Mouse (Mus musculus) adipocyte (in vitro differentiated cells): ENCODE data around the gene Sox8.
A peak's percentile ranks its signal among the peaks of the same experiment; 100 is the strongest.

Source experiments
- DNase-seq: peaks from one replicate; pipeline ENCODE4 v3.0.0-alpha.2; 2016; ENCODE audit warnings: low spot score

Gene Sox8

DNA sequence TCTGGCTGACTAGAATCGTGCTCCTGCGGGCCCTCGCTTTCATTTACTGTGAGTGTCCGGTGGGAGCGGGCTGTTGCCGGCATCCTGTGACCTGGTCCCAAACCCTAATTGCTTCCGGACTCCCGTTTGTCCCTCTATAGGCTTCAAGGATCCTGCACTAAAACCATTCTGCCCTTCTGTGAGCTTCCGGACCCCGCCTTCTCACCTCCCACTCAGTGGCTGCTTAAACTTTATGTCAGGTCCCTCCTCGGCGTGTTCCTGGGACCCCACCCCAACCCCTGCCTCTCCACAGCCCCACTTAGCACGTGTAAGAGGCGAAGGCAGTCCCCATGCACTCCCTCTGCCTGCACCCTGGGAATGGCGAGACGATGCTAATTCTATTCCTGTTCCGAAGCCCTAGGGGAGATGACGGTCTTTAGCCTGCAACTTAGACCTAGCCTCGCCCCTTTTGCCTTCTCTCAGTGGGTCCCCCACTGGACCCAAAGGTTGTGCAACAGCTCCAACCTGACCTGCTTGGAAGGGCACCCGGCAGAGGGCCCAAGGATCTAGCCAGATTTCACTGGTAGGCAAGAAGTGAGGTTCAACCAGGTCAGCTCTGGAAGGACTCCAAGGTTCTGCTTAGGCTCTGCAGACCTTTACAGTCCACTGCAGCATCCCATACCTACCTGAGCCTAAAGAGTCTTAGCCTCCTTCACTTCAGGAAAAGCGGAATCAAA is 9.0 kb upstream of the Sox8 start:
- peak; percentile 30 for DNase-seq

DNA sequence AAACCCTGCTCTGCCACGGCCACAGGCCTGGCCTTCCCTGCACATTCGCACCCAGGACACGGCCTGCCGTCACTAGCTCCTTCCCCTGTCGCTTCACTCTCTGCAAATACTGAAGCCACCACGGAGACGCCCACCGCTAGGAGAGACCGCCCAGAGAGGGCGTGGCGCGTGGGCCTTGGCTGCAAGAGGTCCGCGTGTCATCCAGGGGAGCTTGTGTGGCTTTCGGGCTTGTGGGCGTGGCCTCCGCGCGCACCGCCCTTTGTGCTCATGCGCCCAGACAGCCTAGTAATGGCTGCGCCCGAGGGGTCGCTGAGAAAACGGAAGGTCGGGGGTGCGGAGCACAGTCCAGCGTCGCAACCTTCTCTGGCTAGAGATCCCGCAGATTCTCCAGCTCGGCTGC is 8.4 kb upstream of the Sox8 start, which contains the start of gene Lmf1:
TSS of gene Lmf1 (plus strand) at position 166 of the 400 bp plus-strand sequence.
- peak; percentile 96 for DNase-seq

GRCm38 (mm10) chr17:25577702-25578101 is 7.2 kb upstream of the Sox8 start:
- DNase-seq, result no peak

DNA sequence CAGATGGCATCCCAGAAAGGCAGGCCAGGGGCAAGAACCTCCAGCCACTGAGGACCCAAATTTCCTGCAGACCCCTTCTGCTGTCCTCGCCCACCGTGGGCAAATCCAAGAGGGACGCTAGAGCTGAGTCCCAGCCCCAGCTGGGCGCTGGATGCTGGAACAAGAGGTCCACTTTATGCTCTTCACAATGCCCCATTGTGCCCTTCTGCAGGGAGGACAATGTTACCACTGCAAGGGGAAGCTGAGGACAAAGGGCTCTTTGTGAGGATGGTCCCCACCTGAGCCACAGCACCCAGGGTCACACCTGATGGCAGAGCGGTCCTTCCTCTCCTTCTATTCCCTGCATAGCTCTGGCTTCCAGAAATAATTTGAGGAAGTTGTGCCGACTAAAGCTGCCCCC is 6.8 kb upstream of the Sox8 start:
- no peak for DNase-seq

DNA sequence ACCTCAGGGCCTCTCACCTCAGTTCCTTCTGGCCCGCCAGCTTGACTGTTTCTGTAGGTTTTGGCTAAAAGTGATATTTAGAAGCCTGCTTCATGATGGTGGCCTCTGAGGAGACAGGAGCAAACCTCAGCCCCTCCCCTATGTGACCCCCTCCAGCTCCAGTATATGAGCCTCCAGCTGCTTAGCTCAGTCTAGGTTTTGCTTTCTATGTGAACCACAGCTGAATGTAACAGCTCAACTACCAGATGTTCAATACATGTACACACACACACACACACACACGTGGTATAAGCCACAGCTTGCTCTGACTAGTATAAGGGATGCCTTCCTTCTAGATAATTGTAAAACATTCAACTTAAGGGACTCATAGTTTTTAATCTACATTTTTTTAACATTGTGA is 5.5 kb upstream of the Sox8 start:
- DNase-seq, result no peak

DNA sequence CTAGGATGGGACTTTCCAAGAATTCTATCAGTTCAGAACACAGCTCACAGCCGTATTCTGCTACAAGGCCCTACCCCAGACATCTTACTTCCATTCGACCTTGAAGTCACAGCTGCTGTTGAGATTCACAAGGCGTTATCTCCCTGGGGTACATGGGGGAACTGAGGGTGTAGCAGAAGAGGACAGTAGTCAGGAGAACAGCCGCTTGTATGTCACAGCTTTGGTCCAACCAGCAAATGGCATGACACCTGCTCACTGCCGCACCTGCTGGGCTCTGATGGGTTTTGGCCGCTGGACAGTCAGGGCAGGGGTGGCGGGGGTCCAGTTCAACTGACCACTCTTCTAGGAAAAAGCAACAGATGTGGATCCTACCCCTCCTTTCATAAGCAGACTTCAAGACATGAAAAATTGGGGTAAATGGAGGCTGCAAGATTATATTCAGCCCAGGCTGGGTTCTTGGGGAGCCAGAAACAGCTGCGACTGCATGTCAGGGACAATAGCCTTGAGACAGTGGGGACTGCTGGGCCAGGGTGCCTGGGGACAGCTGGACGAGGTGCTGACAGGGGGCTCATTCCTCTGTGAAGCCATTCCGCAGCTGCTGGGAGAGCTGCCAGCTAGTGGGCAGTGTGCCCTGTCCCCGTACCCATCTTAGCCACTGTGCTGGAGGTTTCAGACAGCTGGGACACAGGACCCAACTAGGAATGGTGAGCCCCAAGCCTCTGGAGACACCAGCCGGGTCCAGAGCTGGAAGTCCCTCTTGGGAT is 4.9 kb upstream of the Sox8 start:
- DNase-seq, result no peak

GRCm38 (mm10) chr17:25571453-25571820 is 951 bp upstream of the Sox8 start:
- no peak for DNase-seq

DNA sequence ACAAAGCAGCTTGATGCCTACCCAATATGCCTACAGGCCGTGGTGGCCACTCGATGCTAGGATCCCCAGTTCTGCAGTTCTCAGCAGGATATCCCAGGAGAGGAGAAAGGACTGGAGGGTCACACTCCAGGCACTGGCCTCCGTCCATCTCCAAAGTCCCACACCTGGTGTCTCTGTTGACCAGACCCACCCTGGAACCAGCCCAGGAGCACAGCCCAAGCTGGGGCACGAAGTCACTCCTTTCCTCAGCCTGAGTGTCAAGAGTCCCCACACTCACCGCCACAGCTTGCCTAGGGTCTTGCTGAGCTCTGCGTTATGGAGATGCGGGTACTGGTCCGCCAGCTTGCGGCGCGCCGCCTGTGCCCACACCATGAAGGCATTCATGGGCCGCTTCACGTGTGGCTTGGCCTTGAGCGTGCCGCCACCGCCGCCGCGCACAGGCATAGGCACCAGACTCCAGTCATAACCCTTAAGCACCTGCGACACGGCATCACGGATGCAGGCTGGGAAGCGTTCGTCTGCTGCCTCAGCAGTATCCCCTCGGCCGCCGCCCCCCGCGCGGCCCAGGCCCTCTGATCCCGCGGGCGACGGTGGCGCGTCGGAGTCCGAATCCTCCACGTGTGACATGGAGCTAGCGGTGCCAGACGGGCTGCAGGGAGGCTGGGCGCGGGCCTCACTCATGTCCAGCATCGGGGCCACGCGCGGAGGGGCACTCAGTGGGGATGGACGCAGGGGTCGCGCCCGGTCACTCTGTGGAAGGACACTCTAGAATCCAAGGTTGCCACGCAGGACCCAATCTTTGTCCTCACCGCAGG is 446 bp downstream of the Sox8 start:
- DNase-seq, result no peak

- DNase-seq, result no peak
Measured at GRCm38 (mm10) chr17:25568880-25569279, 1.6 kb downstream of the Sox8 start.

GRCm38 (mm10) chr17:25568206-25568605 is 2.3 kb downstream of the Sox8 start:
- no peak for DNase-seq

DNA sequence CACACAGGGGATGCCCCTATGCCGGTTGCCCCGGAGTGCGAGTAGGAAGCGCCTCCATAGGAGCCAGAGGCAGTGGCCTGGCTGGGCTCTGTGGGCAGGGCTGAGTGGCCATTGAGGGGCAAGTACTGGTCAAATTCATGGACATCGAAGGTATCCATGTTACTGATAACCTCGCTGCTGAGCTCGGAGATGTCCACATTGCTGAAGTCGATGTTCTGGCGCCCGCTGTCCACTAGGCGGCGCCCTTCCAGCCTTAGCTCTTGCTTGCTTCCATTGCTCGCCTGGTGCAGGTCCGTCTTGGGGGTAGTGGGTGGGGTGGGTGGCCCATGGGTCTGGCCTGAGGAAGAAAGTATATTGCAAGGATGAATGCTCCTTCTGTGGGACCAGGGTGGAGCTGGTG is 2.7 kb downstream of the Sox8 start:
- DNase-seq, result peak; percentile 37

GRCm38 (mm10) chr17:25567261-25567660 is 3.2 kb downstream of the Sox8 start:
- no peak for DNase-seq

DNA sequence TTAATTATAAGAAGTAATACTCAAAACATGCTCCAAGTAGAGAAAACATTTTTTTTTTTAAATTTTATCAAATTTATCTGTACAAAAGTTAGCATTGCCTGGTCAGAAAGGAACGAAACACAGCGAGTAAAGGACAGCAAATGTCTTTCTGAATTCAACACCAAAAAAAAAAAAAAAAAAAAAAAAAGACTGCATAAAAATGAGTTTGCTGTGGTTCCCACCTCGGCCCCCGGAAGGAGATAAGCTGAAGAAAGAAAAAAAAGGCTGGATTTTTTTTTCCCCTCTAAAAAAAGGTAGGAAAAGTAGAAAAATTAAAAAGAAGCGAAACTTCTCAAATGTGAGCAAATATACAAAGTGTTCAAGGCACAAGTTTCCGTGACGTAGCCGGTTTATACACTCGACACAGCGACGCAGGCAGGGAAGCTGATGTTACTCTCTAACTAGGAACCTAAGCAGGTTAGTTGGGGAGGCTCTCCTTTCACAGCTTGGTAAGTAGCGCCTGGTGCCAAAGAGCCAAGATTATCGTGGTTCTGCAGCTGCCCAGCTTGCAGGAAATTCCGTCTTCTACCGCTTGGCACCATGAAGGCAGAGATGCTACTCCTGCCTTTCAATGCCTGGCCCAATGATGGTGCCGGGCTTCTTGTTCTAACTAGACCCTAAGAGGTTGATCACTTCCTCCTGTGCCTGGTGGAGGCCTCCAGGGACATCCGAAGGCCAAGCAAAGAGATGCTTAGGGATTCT is 4.5 kb downstream of the Sox8 start:
- no peak for DNase-seq

- DNase-seq, result no peak
Measured at GRCm38 (mm10) chr17:25565244-25565643, 5.2 kb downstream of the Sox8 start.

DNA sequence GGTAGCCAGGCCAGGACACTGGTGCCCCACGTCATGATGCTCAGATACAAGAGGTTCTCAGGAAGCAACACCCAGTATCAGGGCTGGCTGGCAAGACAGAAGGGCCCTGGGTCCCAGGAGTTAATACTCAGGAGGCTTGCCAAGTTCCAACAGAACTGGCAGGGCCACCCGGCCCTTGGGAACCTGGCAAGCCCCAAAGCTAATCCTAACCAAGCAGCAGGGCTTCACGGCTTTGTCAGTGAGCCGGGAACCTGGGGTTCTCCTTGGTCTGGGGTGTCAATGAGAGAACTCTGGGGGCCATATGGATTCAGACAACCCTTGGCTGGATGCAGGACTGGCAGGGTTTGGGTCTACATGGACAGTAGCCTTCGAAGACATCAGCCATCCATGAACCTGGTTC is 6.0 kb downstream of the Sox8 start:
- no peak for DNase-seq

- no peak for DNase-seq
Measured at GRCm38 (mm10) chr17:25561223-25562028, 9.1 kb downstream of the Sox8 start.

GRCm38 (mm10) chr17:25560554-25561222 is 9.8 kb downstream of the Sox8 start:
- DNase-seq, result no peak

DNA sequence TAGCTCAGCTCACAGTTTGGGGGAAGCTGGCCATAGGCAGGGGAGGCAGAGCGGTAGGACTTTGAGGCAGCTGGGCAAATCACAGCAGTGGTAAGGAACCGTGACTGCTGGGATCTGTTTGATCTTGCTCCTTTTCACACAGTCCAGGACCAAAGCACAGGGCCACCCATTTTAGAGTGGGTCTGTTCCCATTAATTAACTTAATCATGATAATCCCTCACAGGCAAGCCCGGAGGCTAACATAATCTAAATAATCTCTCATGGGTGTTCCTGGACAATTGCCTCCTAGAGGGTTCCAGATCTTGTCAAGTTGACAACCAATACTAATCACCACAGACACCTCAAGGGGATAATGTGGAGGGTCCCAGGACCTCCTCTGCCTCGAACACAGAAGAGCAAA is 10.9 kb downstream of the Sox8 start:
- DNase-seq, result no peak

GRCm38 (mm10) chr17:25556630-25557354 is 13.7 kb downstream of the Sox8 start:
- no peak for DNase-seq
